Mouse (Mus musculus): Measurements from ENCODE around the gene Rhoa. TPM values are rescaled to one million over a fixed set of nuclear protein-coding genes. Genes with fewer than 3 reads are reported as not detected.

The Rhoa gene
- total and polyA plus RNA-seq, 2 experiments from 2014 or later, result 167 to 332 TPM

- Histone ChIP-seq H3K4me2 (ENCODE audit: low read depth, low read length) (peak within 1 kb of the TSS; percentile 75), H3K27ac (ENCODE audit: low read depth) (peak within 1 kb of the TSS; percentile 67), H3K36me3 (replicated peaks; ENCODE audit: control insufficient read depth, insufficient read depth, low read length) (0 out of 2 replicates have a peak, but pooled peaks cover 17% of the 10 kb centered on the region), H3K9ac (replicated peaks; ENCODE audit: low read depth, low read length) (peak within 1 kb of the TSS; percentile 44; the same call in 1 of the 2 replicates), H3K27me3 (ENCODE audit: control insufficient read depth, insufficient read depth, low read length) (no peaks in the 10 kb centered on the region), H3K4me3 (ENCODE audit: low read depth, low read length) (peak within 1 kb of the TSS; percentile 57), H3K9me3 (replicated peaks; ENCODE audit: control insufficient read depth, low read length) (no peaks in the 10 kb centered on the region), H3K4me1 (ENCODE audit: control insufficient read depth, insufficient read depth) (peaks cover 6% of the 10 kb centered on the region; the same call in 1 of the 2 replicates)
- ATAC-seq (ENCODE audit: insufficient read depth, low read depth) (peak; percentile 99), DNase-seq (ENCODE audit: low spot score) (peak; percentile 99)
- WGBS, result 1% methylated on average over 32 of the region's 32 CpGs
- TF ChIP-seq EP300 (IDR thresholded peaks at IDR 0.05; ENCODE audit: low read depth) (no peak), CTCF (IDR thresholded peaks at IDR 0.05; ENCODE audit: low read depth) (no peak)
These were observed 15.7 kb upstream of the Rhoa start, which contains the start of gene Nicn1 for GRCm38 (mm10) chr9:108290016-108290750. Nicn1 (plus strand) TSS chr9:108290429.

- Histone ChIP-seq H3K4me1 (ENCODE audit: control insufficient read depth, insufficient read depth) (peaks cover 6% of the 10 kb centered on the region; the same call in 1 of the 2 replicates), H3K9ac (replicated peaks; ENCODE audit: low read depth, low read length) (0 out of 2 replicates have a peak overlapping the region, but pooled peaks have one; percentile 44), H3K27ac (ENCODE audit: low read depth) (peak overlapping the region; percentile 13; the same call in 1 of the 2 replicates), H3K27me3 (ENCODE audit: control insufficient read depth, insufficient read depth, low read length) (no peaks in the 10 kb centered on the region), H3K9me3 (replicated peaks; ENCODE audit: control insufficient read depth, low read length) (no peaks in the 10 kb centered on the region), H3K4me2 (ENCODE audit: low read depth, low read length) (peak overlapping the region; percentile 75), H3K36me3 (replicated peaks; ENCODE audit: control insufficient read depth, insufficient read depth, low read length) (peaks cover 21% of the 10 kb centered on the region), H3K4me3 (ENCODE audit: low read depth, low read length) (peak overlapping the region; percentile 57)
- TF ChIP-seq CTCF (IDR thresholded peaks at IDR 0.05; ENCODE audit: low read depth), result no peak
- no peak for TF ChIP-seq EP300 (IDR thresholded peaks at IDR 0.05; ENCODE audit: low read depth)
- WGBS, result 43% methylated on average over 6 of the region's 6 CpGs
- DNase-seq (ENCODE audit: low spot score), result no peak
- no peak for ATAC-seq (ENCODE audit: insufficient read depth, low read depth)
These were observed 15.2 kb upstream of the Rhoa start for GRCm38 (mm10) chr9:108290773-108291172.

GRCm38 (mm10) chr9:108296453-108297355 lies 9.2 kb upstream of the Rhoa start, which contains the start of gene Amt:
Amt (plus strand) TSS chr9:108296853.
- peak within 1 kb of the TSS; percentile 39; the same call in 1 of the 2 replicates for H3K4me2 ChIP-seq (ENCODE audit: low read depth, low read length)
- H3K9ac ChIP-seq (replicated peaks; ENCODE audit: low read depth, low read length), result no peak within 1 kb of the TSS
- 37% methylated on average over 18 of the region's 18 CpGs for WGBS
- H3K36me3 ChIP-seq (replicated peaks; ENCODE audit: control insufficient read depth, insufficient read depth, low read length), result peaks cover 23% of the 10 kb centered on the region
- peak; percentile 29; the same call in 1 of the 2 replicates for ATAC-seq (ENCODE audit: insufficient read depth, low read depth)
- no peaks in the 10 kb centered on the region for H3K27me3 ChIP-seq (ENCODE audit: control insufficient read depth, insufficient read depth, low read length)
- peak within 1 kb of the TSS; percentile 16; the same call in 1 of the 2 replicates for H3K4me3 ChIP-seq (ENCODE audit: low read depth, low read length)
- no peaks in the 10 kb centered on the region for H3K4me1 ChIP-seq (ENCODE audit: control insufficient read depth, insufficient read depth)
- no peak within 1 kb of the TSS for H3K27ac ChIP-seq (ENCODE audit: low read depth)
- no peaks in the 10 kb centered on the region for H3K9me3 ChIP-seq (replicated peaks; ENCODE audit: control insufficient read depth, low read length)
- DNase-seq (ENCODE audit: low spot score), result no peak
- no peak for TF ChIP-seq CTCF (IDR thresholded peaks at IDR 0.05; ENCODE audit: low read depth)
- no peak for TF ChIP-seq EP300 (IDR thresholded peaks at IDR 0.05; ENCODE audit: low read depth)

- no peak overlapping the region for H3K27ac ChIP-seq (ENCODE audit: low read depth)
- WGBS, result 78% methylated on average over 3 of the region's 3 CpGs
- H3K9ac ChIP-seq (replicated peaks; ENCODE audit: low read depth, low read length), result no peak overlapping the region
- no peak for ATAC-seq (ENCODE audit: insufficient read depth, low read depth)
- DNase-seq (ENCODE audit: low spot score), result no peak
- no peaks in the 10 kb centered on the region for H3K9me3 ChIP-seq (replicated peaks; ENCODE audit: control insufficient read depth, low read length)
- H3K4me2 ChIP-seq (ENCODE audit: low read depth, low read length), result no peak overlapping the region
- peaks cover 23% of the 10 kb centered on the region for H3K36me3 ChIP-seq (replicated peaks; ENCODE audit: control insufficient read depth, insufficient read depth, low read length)
- no peak for TF ChIP-seq EP300 (IDR thresholded peaks at IDR 0.05; ENCODE audit: low read depth)
- TF ChIP-seq CTCF (IDR thresholded peaks at IDR 0.05; ENCODE audit: low read depth), result no peak
- no peak overlapping the region for H3K4me3 ChIP-seq (ENCODE audit: low read depth, low read length)
- H3K4me1 ChIP-seq (ENCODE audit: control insufficient read depth, insufficient read depth), result peaks cover 9% of the 10 kb centered on the region
- H3K27me3 ChIP-seq (ENCODE audit: control insufficient read depth, insufficient read depth, low read length), result no peaks in the 10 kb centered on the region
These were observed 4.1 kb upstream of the Rhoa start for GRCm38 (mm10) chr9:108301853-108302252.

- DNase-seq (ENCODE audit: low spot score) (no peak), ATAC-seq (ENCODE audit: insufficient read depth, low read depth) (no peak)
- 28% methylated on average over 4 of the region's 4 CpGs for WGBS
- Histone ChIP-seq H3K9me3 (replicated peaks; ENCODE audit: control insufficient read depth, low read length) (no peaks in the 10 kb centered on the region), H3K4me3 (ENCODE audit: low read depth, low read length) (peak overlapping the region; percentile 88), H3K27me3 (ENCODE audit: control insufficient read depth, insufficient read depth, low read length) (no peaks in the 10 kb centered on the region), H3K36me3 (replicated peaks; ENCODE audit: control insufficient read depth, insufficient read depth, low read length) (peaks cover 23% of the 10 kb centered on the region), H3K4me2 (ENCODE audit: low read depth, low read length) (peak overlapping the region; percentile 93), H3K4me1 (ENCODE audit: control insufficient read depth, insufficient read depth) (peaks cover 19% of the 10 kb centered on the region), H3K9ac (replicated peaks; ENCODE audit: low read depth, low read length) (0 out of 2 replicates have a peak overlapping the region, but pooled peaks have one; percentile 92), H3K27ac (ENCODE audit: low read depth) (peak overlapping the region; percentile 96)
- no peak for TF ChIP-seq CTCF (IDR thresholded peaks at IDR 0.05; ENCODE audit: low read depth)
- TF ChIP-seq EP300 (IDR thresholded peaks at IDR 0.05; ENCODE audit: low read depth), result no peak
These were observed 1.2 kb upstream of the Rhoa start for GRCm38 (mm10) chr9:108304716-108305115.

Data from heart, postnatal 0 days (tissue).